ENCODE assay signal across 20 mouse cellular contexts in the genomic region with DNA sequence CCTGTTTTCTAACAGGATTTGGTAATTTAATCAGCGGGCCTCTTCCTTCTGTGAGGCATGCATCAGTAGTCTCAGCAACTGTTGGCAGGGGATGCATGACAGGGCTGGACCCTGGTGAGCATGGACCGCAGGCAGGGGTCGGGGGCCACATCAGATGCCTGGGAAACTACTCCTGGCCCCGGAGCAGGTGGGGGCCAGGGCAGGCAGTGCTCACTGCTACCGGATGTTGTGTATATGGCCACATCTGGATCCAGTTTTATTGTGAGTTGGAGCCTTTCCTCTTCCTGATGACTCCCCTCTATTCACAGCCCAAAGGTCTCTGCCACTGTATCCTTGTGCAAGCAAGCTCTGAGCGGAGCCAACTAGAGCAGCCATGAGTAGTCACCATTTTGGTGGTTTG. TPM values are rescaled to one million over a fixed set of nuclear protein-coding genes. Genes with fewer than 3 reads are reported as not detected.
DNase-seq lines count a peak whose midpoint lies in the region; ATAC-seq and TF ChIP-seq lines count a peak whose summit lies in the region.
"Had no signal": no experiment of that assay in that cellular context is flagged by ENCODE, and none has a peak within 500 bp of the region (broad histone marks: within the 10 kb centered on the region; RNA-seq: fewer than 3 reads in every experiment).

No protein-coding gene starts in this region.

- H3K9ac ChIP-seq in kidney, embryonic 16.5 days (replicated peaks; ENCODE audit: low read length): no peak overlapping the region
- H3K9ac ChIP-seq in embryonic facial prominence, embryonic 11.5 days (replicated peaks; ENCODE audit: low read length): no peak overlapping the region
- H3K9ac ChIP-seq: liver, embryonic 14.5 days; midbrain, embryonic 15.5 days; stomach, embryonic 15.5 days had no signal

- 0 out of 2 replicates have a peak overlapping the region, but pooled peaks have one; percentile 38 for H3K27ac ChIP-seq in heart, embryonic 10.5 days
- no peak overlapping the region for H3K27ac ChIP-seq in kidney, embryonic 16.5 days (ENCODE audit: low read length)
- no peak overlapping the region; the same call in 1 of the 2 replicates for H3K27ac ChIP-seq in embryonic facial prominence, embryonic 11.5 days (replicated peaks; ENCODE audit: low read depth, low read length)
- H3K27ac ChIP-seq: liver, embryonic 14.5 days; midbrain, embryonic 15.5 days; stomach, embryonic 15.5 days had no signal

- peak; percentile 54 for ATAC-seq in kidney, embryonic 16.5 days (ENCODE audit: low FRiP score, low TSS enrichment)
- 0 out of 2 replicates have a peak, but pooled peaks have one; percentile 4 for ATAC-seq in embryonic facial prominence, embryonic 11.5 days (replicated peaks; ENCODE audit: insufficient number of reproducible peaks, low FRiP score, low TSS enrichment, low read depth)
- no peak for ATAC-seq in activated CD4-positive, CD25-positive, alpha-beta regulatory T cell, adult 4 months
- ATAC-seq: forebrain, embryonic 16.5 days; inflammation-experienced regulatory T-cells, adult 6 months; midbrain, embryonic 15.5 days had no signal

- TF ChIP-seq CTCF in E14TG2a.4 (conservative IDR thresholded peaks at IDR 0.05; ENCODE audit: low read length): no peak

- H3K4me3 ChIP-seq in heart, embryonic 10.5 days: no peak overlapping the region
- H3K4me3 ChIP-seq in kidney, embryonic 16.5 days (ENCODE audit: low read length): no peak overlapping the region
- H3K4me3 ChIP-seq in E14TG2a.4 (replicated peaks; ENCODE audit: low read length): peak overlapping the region; percentile 10
- no peak overlapping the region for H3K4me3 ChIP-seq in embryonic facial prominence, embryonic 11.5 days (ENCODE audit: low read depth, low read length)
- H3K4me3 ChIP-seq: erythroblast, embryonic 14.5 days; heart, adult 2 months; midbrain, embryonic 15.5 days; stomach, embryonic 15.5 days had no signal

- H3K9me3 ChIP-seq in heart, embryonic 10.5 days: no peaks in the 10 kb centered on the region
- no peaks in the 10 kb centered on the region for H3K9me3 ChIP-seq in kidney, embryonic 16.5 days (ENCODE audit: low read length)
- H3K9me3 ChIP-seq in E14TG2a.4 (ENCODE audit: low read length): no peaks in the 10 kb centered on the region
- H3K9me3 ChIP-seq in embryonic facial prominence, embryonic 11.5 days (replicated peaks; ENCODE audit: control insufficient read depth, low read length): no peaks in the 10 kb centered on the region
- H3K9me3 ChIP-seq: megakaryocyte, embryonic 14.5 days; midbrain, embryonic 15.5 days; stomach, embryonic 15.5 days had no signal

- no peaks in the 10 kb centered on the region for H3K36me3 ChIP-seq in heart, embryonic 10.5 days
- H3K36me3 ChIP-seq in kidney, embryonic 16.5 days (ENCODE audit: insufficient read depth, low read length): no peaks in the 10 kb centered on the region
- peaks cover 15% of the 10 kb centered on the region for H3K36me3 ChIP-seq in E14TG2a.4 (ENCODE audit: insufficient read depth, low read length)
- no peaks in the 10 kb centered on the region for H3K36me3 ChIP-seq in embryonic facial prominence, embryonic 11.5 days (replicated peaks; ENCODE audit: control insufficient read depth, insufficient read depth, low read depth, low read length)
- H3K36me3 ChIP-seq: midbrain, embryonic 15.5 days; stomach, embryonic 15.5 days had no signal

- 0 out of 2 replicates have a peak, but pooled peaks cover 8% of the 10 kb centered on the region for H3K27me3 ChIP-seq in heart, embryonic 10.5 days (ENCODE audit: insufficient read depth, poor library complexity, severe bottlenecking)
- peaks cover 7% of the 10 kb centered on the region for H3K27me3 ChIP-seq in kidney, embryonic 16.5 days (ENCODE audit: insufficient read depth, low read length)
- H3K27me3 ChIP-seq in E14TG2a.4 (ENCODE audit: insufficient read depth, low read length): peaks cover 12% of the 10 kb centered on the region
- peaks cover under 1% of the 10 kb centered on the region for H3K27me3 ChIP-seq in embryonic facial prominence, embryonic 11.5 days (ENCODE audit: control insufficient read depth, insufficient read depth, low read length)
- H3K27me3 ChIP-seq: stomach, embryonic 15.5 days had no signal

- 0 out of 2 replicates have a peak overlapping the region, but pooled peaks have one; percentile 1 for H3K4me2 ChIP-seq in kidney, embryonic 16.5 days (replicated peaks; ENCODE audit: low read depth, low read length)
- H3K4me2 ChIP-seq in embryonic facial prominence, embryonic 11.5 days (ENCODE audit: low read depth, low read length): no peak overlapping the region
- H3K4me2 ChIP-seq: midbrain, embryonic 15.5 days; stomach, embryonic 15.5 days had no signal

- DNase-seq in heart, embryonic 10.5 days (ENCODE audit: low spot score): no peak
- DNase-seq in heart, postnatal 14 days: no peak
- DNase-seq in kidney, postnatal 25 days: no peak
- DNase-seq in embryonic facial prominence, embryonic 11.5 days (ENCODE audit: low spot score): peak; percentile 80
- no peak for DNase-seq in urinary bladder, postnatal 10 days (ENCODE audit: low spot score)
- DNase-seq: cerebellum, adult 8-10 months; gastrocnemius, postnatal 10 days; left cerebral cortex, postnatal 4 days; right cerebral cortex, adult 18-20 months had no signal

- peaks cover 57% of the 10 kb centered on the region for H3K4me1 ChIP-seq in heart, embryonic 10.5 days
- peaks cover 57% of the 10 kb centered on the region for H3K4me1 ChIP-seq in kidney, embryonic 16.5 days (ENCODE audit: insufficient read depth, low read length)
- H3K4me1 ChIP-seq in E14TG2a.4 (replicated peaks; ENCODE audit: low read depth, low read length): peaks cover 74% of the 10 kb centered on the region
- H3K4me1 ChIP-seq in embryonic facial prominence, embryonic 11.5 days (ENCODE audit: control insufficient read depth, insufficient read depth, low read length): peaks cover 15% of the 10 kb centered on the region

- intact Hi-C loops in heart, postnatal 14 days (cut with DNase I): loop anchor here (2.0 kb wide), 1 partner anchor 85 kb away; no protein-coding TSS in a partner anchor

- 69% methylated on average over 6 of the region's 6 CpGs for WGBS in heart, embryonic 10.5 days
- WGBS in kidney, embryonic 16.5 days: 26% methylated on average over 6 of the region's 6 CpGs
- WGBS in embryonic facial prominence, embryonic 11.5 days: 33% methylated on average over 6 of the region's 6 CpGs

RNA-seq across cellular contexts. Expression of gene Fam43a, which starts 6.0 kb away (rescaled TPM):
- polyA plus RNA-seq in heart, embryonic 10.5 days (2016; fragmentation: Nextera tagmentation; extraction: Ambion mirVana): 14.3 and 14.4 TPM in 2 replicates
- total RNA-seq in heart, postnatal 14 days (2021): 10 to 100 TPM; 31.8 to 34.0 TPM
- 25.2 and 26.0 TPM in 2 replicates for polyA plus RNA-seq in kidney, embryonic 16.5 days (2015; fragmentation: Nextera tagmentation; extraction: Ambion mirVana)
- polyA plus RNA-seq in embryonic facial prominence, embryonic 11.5 days (2014; fragmentation: Nextera tagmentation; extraction: Ambion mirVana): 10.4 and 10.9 TPM in 2 replicates
- polyA plus RNA-seq in activated CD4-positive, CD25-positive, alpha-beta regulatory T cell, adult 4 months (2017; shearing (Covaris generic)): under 1 TPM; 0.42 to 0.79 TPM

RNA-seq across cellular contexts. Expression of gene Lsg1, which starts 18.1 kb away (rescaled TPM):
- 48.6 and 61.8 TPM in 2 replicates for polyA plus RNA-seq in heart, embryonic 10.5 days (2016; fragmentation: Nextera tagmentation; extraction: Ambion mirVana)
- 10 to 100 TPM; 18.0 to 18.6 TPM for total RNA-seq in heart, postnatal 14 days (2021)
- 62.2 and 69.0 TPM in 2 replicates for polyA plus RNA-seq in kidney, embryonic 16.5 days (2015; fragmentation: Nextera tagmentation; extraction: Ambion mirVana)
- 78.0 and 87.0 TPM in 2 replicates for polyA plus RNA-seq in embryonic facial prominence, embryonic 11.5 days (2014; fragmentation: Nextera tagmentation; extraction: Ambion mirVana)
- polyA plus RNA-seq in activated CD4-positive, CD25-positive, alpha-beta regulatory T cell, adult 4 months (2017; shearing (Covaris generic)): 10 to 100 TPM; 54.3 to 65.2 TPM

RNA-seq across cellular contexts. Expression of gene Tmem44, which starts 54.9 kb away (rescaled TPM):
- polyA plus RNA-seq in heart, embryonic 10.5 days (2016; fragmentation: Nextera tagmentation; extraction: Ambion mirVana): 16.1 and 23.1 TPM in 2 replicates
- 10 to 100 TPM; 12.9 to 13.9 TPM for total RNA-seq in heart, postnatal 14 days (2021)
- 16.8 and 19.7 TPM in 2 replicates for polyA plus RNA-seq in kidney, embryonic 16.5 days (2015; fragmentation: Nextera tagmentation; extraction: Ambion mirVana)
- polyA plus RNA-seq in embryonic facial prominence, embryonic 11.5 days (2014; fragmentation: Nextera tagmentation; extraction: Ambion mirVana): 24.3 and 24.7 TPM in 2 replicates
- under 1 TPM in 1 of 2 experiments, not detected in 1; 0.85 TPM for polyA plus RNA-seq in activated CD4-positive, CD25-positive, alpha-beta regulatory T cell, adult 4 months (2017; shearing (Covaris generic))
